Mouse (Mus musculus): ENCODE results near the gene Bex2. TPM values are rescaled to one million over a fixed set of nuclear protein-coding genes. Genes with fewer than 3 reads are reported as not detected.
"Not testable (repeated sequence)": the region's sequence is repeated elsewhere in the genome, so short reads cannot be mapped to it uniquely, and the experiment has no call there.

Bex2 gene
- polyA plus RNA-seq, 1 experiment from 2014 or later, result 628 TPM

- 74% methylated on average over 2 of the region's 2 CpGs for WGBS
- H3K4me2 ChIP-seq (replicated peaks), result no peak overlapping the region
Observed at GRCm38 (mm10) chrX:136051219-136051618, 16.8 kb downstream of the Bex2 start.

GRCm38 (mm10) chrX:136047528-136047927 lies 20.5 kb downstream of the Bex2 start:
- 14% methylated on average over 5 of the region's 5 CpGs for WGBS
- peak; percentile 72; the same call in 1 of the 2 replicates for ATAC-seq (replicated peaks)

More at GRCm38 (mm10) chrX:136051219-136051618, 16.8 kb downstream of the Bex2 start:
- no peak for ATAC-seq (replicated peaks)
- Histone ChIP-seq H3K4me3 (no peak overlapping the region), H3K4me1 (no peaks in the 10 kb centered on the region), H3K27ac (replicated peaks) (no peak overlapping the region), H3K36me3 (no peaks in the 10 kb centered on the region), H3K27me3 (no peaks in the 10 kb centered on the region), H3K9ac (replicated peaks) (no peak overlapping the region), H3K9me3 (no peaks in the 10 kb centered on the region)

GRCm38 (mm10) chrX:136043726-136044125 lies 24.3 kb downstream of the Bex2 start:
- Histone ChIP-seq H3K27ac (replicated peaks) (no peak overlapping the region), H3K4me3 (no peak overlapping the region), H3K4me2 (replicated peaks) (no peak overlapping the region), H3K36me3 (no peaks in the 10 kb centered on the region), H3K27me3 (no peaks in the 10 kb centered on the region; the same call in 1 of the 2 replicates), H3K9me3 (no peaks in the 10 kb centered on the region), H3K4me1 (no peaks in the 10 kb centered on the region), H3K9ac (replicated peaks) (no peak overlapping the region)
- WGBS, result 81% methylated on average over 1 of the region's 1 CpGs
- ATAC-seq (replicated peaks), result no peak

More at GRCm38 (mm10) chrX:136047528-136047927, 20.5 kb downstream of the Bex2 start:
- Histone ChIP-seq H3K9ac (replicated peaks) (no peak overlapping the region), H3K4me1 (no peaks in the 10 kb centered on the region), H3K4me3 (no peak overlapping the region), H3K9me3 (no peaks in the 10 kb centered on the region), H3K36me3 (no peaks in the 10 kb centered on the region), H3K4me2 (replicated peaks) (no peak overlapping the region), H3K27ac (replicated peaks) (no peak overlapping the region), H3K27me3 (no peaks in the 10 kb centered on the region)

GRCm38 (mm10) chrX:136032799-136033763 lies 35.0 kb downstream of the Bex2 start, which contains the start of gene Arxes1:
TSS of gene Arxes1 (plus strand) at chrX:136033367.
- ATAC-seq (replicated peaks), result peak; percentile 93
- H3K27me3 ChIP-seq; H3K9ac ChIP-seq (replicated peaks); H3K27ac ChIP-seq (replicated peaks); H3K9me3 ChIP-seq; H3K36me3 ChIP-seq; H3K4me1 ChIP-seq: not testable (repeated sequence)
- WGBS, result 33% methylated on average over 16 of the region's 49 CpGs
- Histone ChIP-seq H3K4me3 (peak within 1 kb of the TSS; percentile 28), H3K4me2 (replicated peaks) (peak within 1 kb of the TSS; percentile 35)

GRCm38 (mm10) chrX:136030331-136030730 lies 37.7 kb downstream of the Bex2 start:
- Histone ChIP-seq H3K4me2 (replicated peaks) (no peak overlapping the region), H3K27ac (replicated peaks) (no peak overlapping the region), H3K27me3 (no peaks in the 10 kb centered on the region), H3K9ac (replicated peaks) (no peak overlapping the region), H3K4me3 (no peak overlapping the region), H3K4me1 (no peaks in the 10 kb centered on the region), H3K36me3 (no peaks in the 10 kb centered on the region), H3K9me3 (no peaks in the 10 kb centered on the region)
- no peak for ATAC-seq (replicated peaks)
- 66% methylated on average over 1 of the region's 1 CpGs for WGBS

Other genes starting within 250 kb of the Bex2 start
- gene Gprasp2, start 229.2 kb downstream of the Bex2 start, polyA plus RNA-seq (2015; fragmentation: Nextera tagmentation; extraction: Ambion mirVana), result 100 and 121 TPM in 2 replicates
- 157 and 182 TPM in 2 replicates for gene Arxes2, start 74.4 kb downstream of the Bex2 start, polyA plus RNA-seq (2015; fragmentation: Nextera tagmentation; extraction: Ambion mirVana)
- gene Arxes1, start 34.9 kb downstream of the Bex2 start, polyA plus RNA-seq (2015; fragmentation: Nextera tagmentation; extraction: Ambion mirVana), result 78.1 and 90.4 TPM in 2 replicates
- gene Nxf3, start 17.0 kb upstream of the Bex2 start, polyA plus RNA-seq (2015; fragmentation: Nextera tagmentation; extraction: Ambion mirVana), result not detected in 2 replicates
- gene Bex4, start 70.8 kb upstream of the Bex2 start, polyA plus RNA-seq (2015; fragmentation: Nextera tagmentation; extraction: Ambion mirVana), result 138 and 141 TPM in 2 replicates
- 112 and 115 TPM in 2 replicates for gene Tceal8, start 104.1 kb upstream of the Bex2 start, polyA plus RNA-seq (2015; fragmentation: Nextera tagmentation; extraction: Ambion mirVana)
- gene Tceal5, start 135.6 kb upstream of the Bex2 start, polyA plus RNA-seq (2015; fragmentation: Nextera tagmentation; extraction: Ambion mirVana), result 17.5 and 17.7 TPM in 2 replicates
- gene Tceal7, start 146.5 kb upstream of the Bex2 start, polyA plus RNA-seq (2015; fragmentation: Nextera tagmentation; extraction: Ambion mirVana), result 1.3 and 1.4 TPM in 2 replicates
- gene Bex1, start 147.3 kb upstream of the Bex2 start, polyA plus RNA-seq (2015; fragmentation: Nextera tagmentation; extraction: Ambion mirVana), result 199 and 201 TPM in 2 replicates
- 319 and 325 TPM in 2 replicates for gene Tceal9, start 176.8 kb upstream of the Bex2 start, polyA plus RNA-seq (2015; fragmentation: Nextera tagmentation; extraction: Ambion mirVana)
- 564 and 580 TPM in 2 replicates for gene Bex3, start 202.0 kb upstream of the Bex2 start, polyA plus RNA-seq (2015; fragmentation: Nextera tagmentation; extraction: Ambion mirVana)